Mouse (Mus musculus) myocyte (in vitro differentiated cells): ENCODE measurements around the gene Acsm5. TPM values are rescaled to one million over a fixed set of nuclear protein-coding genes. Genes with fewer than 3 reads are reported as not detected.

Experiments
- H3K27me3 ChIP-seq: one replicate; pipeline ENCODE4 v1.6.1; 2011; ENCODE audit not compliant: control insufficient read depth, insufficient read depth, insufficient read length
- H3K36me3 ChIP-seq: one replicate; pipeline ENCODE4 v1.6.1; 2011; ENCODE audit not compliant: control insufficient read depth, insufficient read depth
- H3K4me2 ChIP-seq: one replicate; pipeline ENCODE4 v1.6.1; 2011; ENCODE audit warnings: low read depth, control low read depth
- H3K4me3 ChIP-seq: one replicate; pipeline ENCODE4 v1.5.1; 2011; ENCODE audit warnings: mild to moderate bottlenecking, control low read depth, moderate library complexity
- H3K79me2 ChIP-seq: one replicate; pipeline ENCODE4 v1.6.1; 2011; ENCODE audit not compliant: control insufficient read depth, insufficient read depth
- H3ac ChIP-seq: one replicate; pipeline ENCODE4 v1.6.1; 2011; ENCODE audit not compliant: control insufficient read depth, insufficient read length
- CEBPB ChIP-seq: IDR thresholded peaks from 2 replicates; pipeline ENCODE4 v1.6.1; 2011; ENCODE audit warnings: mild to moderate bottlenecking, moderate library complexity; ENCODE audit not compliant: poor library complexity, insufficient read depth, severe bottlenecking
- E2F4 ChIP-seq: IDR thresholded peaks from one replicate; pipeline ENCODE4 v1.6.1; 2011; ENCODE audit warnings: mild to moderate bottlenecking, control low read depth, moderate library complexity; ENCODE audit not compliant: insufficient read depth
- MAX ChIP-seq: IDR thresholded peaks from one replicate; pipeline ENCODE4 v1.6.1; 2011; ENCODE audit warnings: low read depth, mild to moderate bottlenecking, control low read depth
- MYOD1 ChIP-seq, 3 experiments: IDR thresholded peaks; one replicate each; pipeline ENCODE4 v1.6.1; 2011; ENCODE audit warnings: control low read depth in 2 of 3, low read depth in 2 of 3, mild to moderate bottlenecking in 2 of 3, moderate library complexity in 1 of 3; ENCODE audit not compliant: insufficient read length in 2 of 3, control insufficient read depth in 1 of 3
- MYOG ChIP-seq, 3 experiments: IDR thresholded peaks; one replicate each; pipeline ENCODE4 v1.6.1; 2011; ENCODE audit warnings: control low read depth in 2 of 3, low read depth in 2 of 3, mild to moderate bottlenecking in 2 of 3; ENCODE audit not compliant: insufficient read length in 2 of 3, control insufficient read depth in 1 of 3, insufficient read depth in 1 of 3
- POLR2A ChIP-seq: IDR thresholded peaks from one replicate; pipeline ENCODE4 v1.6.1; 2011; ENCODE audit warnings: low read depth, mild to moderate bottlenecking, control low read depth, moderate library complexity; ENCODE audit not compliant: insufficient read length
- POLR2AphosphoS2 ChIP-seq: IDR thresholded peaks from one replicate; pipeline ENCODE4 v1.6.1; 2011; ENCODE audit warnings: low read depth, control low read depth; ENCODE audit not compliant: insufficient read length
- REST ChIP-seq: IDR thresholded peaks from one replicate; pipeline ENCODE4 v1.6.1; 2011; ENCODE audit warnings: mild to moderate bottlenecking, control low read depth, moderate library complexity; ENCODE audit not compliant: insufficient read depth, insufficient read length
- SRF ChIP-seq: IDR thresholded peaks from one replicate; pipeline ENCODE4 v1.6.1; 2011; ENCODE audit warnings: low read depth; ENCODE audit not compliant: control insufficient read depth, insufficient read length
- TCF12 ChIP-seq: IDR thresholded peaks from one replicate; pipeline ENCODE4 v1.6.1; 2011; ENCODE audit warnings: mild to moderate bottlenecking, control low read depth; ENCODE audit not compliant: poor library complexity, insufficient read depth, severe bottlenecking
- TCF3 ChIP-seq: IDR thresholded peaks from one replicate; pipeline ENCODE4 v1.6.1; 2011; ENCODE audit warnings: low read depth, control low read depth; ENCODE audit not compliant: insufficient read length
- USF1 ChIP-seq: IDR thresholded peaks from one replicate; pipeline ENCODE4 v1.6.1; 2011; ENCODE audit warnings: low read depth, mild to moderate bottlenecking, control low read depth, moderate library complexity
- polyA plus RNA-seq: library from polyadenylated mRNA; unstranded; fragments of >200 nt; fragmentation: generic; extraction: Trizol; gene quantifications from one replicate; pipeline ENCODE4 v1.2.1, GENCODE M21; 2012; ENCODE audit warnings: missing spikeins

The Acsm5 gene
- polyA plus RNA-seq, 1 experiment, result not detected

DNA sequence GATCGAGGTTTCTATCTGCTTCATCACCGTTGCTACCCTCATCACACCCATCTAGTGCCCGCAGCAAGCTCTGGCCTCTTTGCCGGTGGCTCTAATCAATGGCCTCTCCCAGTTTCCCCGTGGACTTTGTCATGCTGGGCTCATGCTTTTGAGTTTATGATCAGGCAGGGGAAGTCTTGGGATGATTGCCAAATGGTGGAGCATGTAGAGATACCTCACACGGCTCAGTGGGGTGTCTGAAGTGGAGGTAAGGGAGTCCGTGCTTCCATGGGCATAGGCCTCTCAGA is 3.0 kb upstream of the Acsm5 start:
- H3K27me3 ChIP-seq, result no peaks in the 10 kb centered on the region
- no peaks in the 10 kb centered on the region for H3K79me2 ChIP-seq
- no peak overlapping the region for H3ac ChIP-seq
- H3K4me2 ChIP-seq, result no peak overlapping the region
- H3K36me3 ChIP-seq, result no peaks in the 10 kb centered on the region
- no peak for TF ChIP-seq MYOD1 (IDR thresholded peaks at IDR 0.05; ENCODE audit: control insufficient read depth in 1 of 3, insufficient read length in 2 of 3, low read depth in 2 of 3)
- TF ChIP-seq SRF, result no peak
- no peak for TF ChIP-seq USF1
- no peak for TF ChIP-seq TCF3
- TF ChIP-seq MAX, result no peak
- no peak for TF ChIP-seq CEBPB
- no peak for TF ChIP-seq MYOG (IDR thresholded peaks at IDR 0.05; ENCODE audit: control insufficient read depth in 1 of 3, insufficient read depth in 1 of 3, insufficient read length in 2 of 3, low read depth in 2 of 3)
- no peak for TF ChIP-seq E2F4
- no peak for TF ChIP-seq POLR2A
- TF ChIP-seq POLR2AphosphoS2, result no peak
- no peak for TF ChIP-seq REST
- TF ChIP-seq TCF12, result no peak
- no peak overlapping the region for H3K4me3 ChIP-seq

DNA sequence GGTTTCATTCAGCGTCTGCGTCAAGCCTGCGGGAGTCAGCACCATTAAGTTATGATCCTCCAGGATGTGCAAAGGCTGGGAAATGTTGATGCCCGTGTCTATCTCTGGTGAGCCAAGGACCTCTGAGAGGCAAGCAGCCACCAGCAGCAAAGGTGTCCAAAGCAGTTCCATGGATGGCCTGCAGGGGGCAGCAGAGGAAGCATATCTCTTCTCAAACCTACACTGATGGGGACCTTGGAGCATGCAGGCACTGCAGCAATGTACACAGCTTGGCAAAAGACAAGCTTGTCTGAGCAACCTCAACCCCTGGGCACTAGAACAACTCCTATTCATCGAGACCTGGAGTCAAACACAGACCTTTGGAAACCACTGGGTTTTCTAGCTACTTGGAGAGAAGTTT is 391 bp downstream of the Acsm5 start:
- Histone ChIP-seq H3K36me3 (no peaks in the 10 kb centered on the region), H3K4me3 (no peak overlapping the region), H3K4me2 (no peak overlapping the region), H3ac (no peak overlapping the region), H3K79me2 (no peaks in the 10 kb centered on the region), H3K27me3 (no peaks in the 10 kb centered on the region)
- TF ChIP-seq REST, result no peak
- TF ChIP-seq SRF, result no peak
- TF ChIP-seq E2F4, result no peak
- no peak for TF ChIP-seq TCF12
- no peak for TF ChIP-seq MAX
- TF ChIP-seq CEBPB, result no peak
- TF ChIP-seq POLR2A, result no peak
- no peak for TF ChIP-seq MYOG (IDR thresholded peaks at IDR 0.05; ENCODE audit: control insufficient read depth in 1 of 3, insufficient read depth in 1 of 3, insufficient read length in 2 of 3, low read depth in 2 of 3)
- no peak for TF ChIP-seq TCF3
- TF ChIP-seq USF1, result no peak
- TF ChIP-seq POLR2AphosphoS2, result no peak
- no peak for TF ChIP-seq MYOD1 (IDR thresholded peaks at IDR 0.05; ENCODE audit: control insufficient read depth in 1 of 3, insufficient read length in 2 of 3, low read depth in 2 of 3)

DNA sequence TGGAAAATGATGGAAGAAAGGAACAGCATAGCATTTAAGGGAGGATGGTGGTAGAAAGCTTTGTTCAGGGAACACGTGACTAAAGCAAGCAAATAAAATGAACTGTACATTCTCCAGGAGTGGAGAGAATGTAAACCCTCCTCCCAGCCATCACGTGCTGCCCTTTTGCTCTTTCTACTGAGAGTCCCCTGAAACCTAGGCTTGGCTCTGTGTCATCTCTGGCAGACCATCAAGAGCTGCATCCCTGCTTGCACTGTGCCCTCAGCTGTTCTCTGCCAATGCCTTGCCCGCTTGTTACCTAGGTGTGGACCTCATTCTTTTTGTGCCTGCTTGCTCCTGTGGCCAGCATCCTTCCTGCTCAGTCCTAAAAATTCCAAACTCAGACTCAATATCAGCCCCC is 2.6 kb downstream of the Acsm5 start:
- Histone ChIP-seq H3K4me2 (no peak overlapping the region), H3ac (no peak overlapping the region), H3K79me2 (no peaks in the 10 kb centered on the region), H3K27me3 (no peaks in the 10 kb centered on the region), H3K4me3 (no peak overlapping the region), H3K36me3 (no peaks in the 10 kb centered on the region)
- TF ChIP-seq CEBPB (no peak), REST (no peak), TCF12 (no peak), POLR2AphosphoS2 (no peak), E2F4 (no peak), MYOG (IDR thresholded peaks at IDR 0.05; ENCODE audit: control insufficient read depth in 1 of 3, insufficient read depth in 1 of 3, insufficient read length in 2 of 3, low read depth in 2 of 3) (no peak), MYOD1 (IDR thresholded peaks at IDR 0.05; ENCODE audit: control insufficient read depth in 1 of 3, insufficient read length in 2 of 3, low read depth in 2 of 3) (no peak), MAX (no peak)

DNA sequence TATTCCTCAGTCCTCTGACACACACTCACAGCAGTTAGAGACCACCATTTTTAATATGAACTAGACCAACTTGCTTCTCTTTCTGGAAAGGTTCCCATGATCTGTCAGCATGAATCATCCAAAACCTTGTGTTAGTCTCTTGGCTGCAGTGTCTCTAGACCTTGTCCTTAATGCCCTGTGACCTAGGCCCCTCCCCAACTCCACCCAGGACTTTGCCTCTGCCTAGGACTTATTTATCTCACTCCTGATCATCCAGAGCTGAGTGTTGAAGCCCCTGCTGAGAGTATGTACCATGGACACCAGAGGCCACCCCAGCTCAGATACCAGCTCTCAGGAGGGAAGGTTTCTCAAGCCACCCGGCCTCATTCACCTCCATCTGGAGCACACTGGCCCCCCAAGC is 3.1 kb downstream of the Acsm5 start:
- H3K4me2 ChIP-seq, result no peak overlapping the region
- TF ChIP-seq USF1 (no peak), TCF12 (no peak), CEBPB (no peak), MYOG (IDR thresholded peaks at IDR 0.05; ENCODE audit: control insufficient read depth in 1 of 3, insufficient read depth in 1 of 3, insufficient read length in 2 of 3, low read depth in 2 of 3) (no peak), E2F4 (no peak), TCF3 (no peak)
- H3K4me3 ChIP-seq, result no peak overlapping the region
- H3K36me3 ChIP-seq, result no peaks in the 10 kb centered on the region
- no peak overlapping the region for H3ac ChIP-seq
- no peaks in the 10 kb centered on the region for H3K27me3 ChIP-seq
- H3K79me2 ChIP-seq, result no peaks in the 10 kb centered on the region

DNA sequence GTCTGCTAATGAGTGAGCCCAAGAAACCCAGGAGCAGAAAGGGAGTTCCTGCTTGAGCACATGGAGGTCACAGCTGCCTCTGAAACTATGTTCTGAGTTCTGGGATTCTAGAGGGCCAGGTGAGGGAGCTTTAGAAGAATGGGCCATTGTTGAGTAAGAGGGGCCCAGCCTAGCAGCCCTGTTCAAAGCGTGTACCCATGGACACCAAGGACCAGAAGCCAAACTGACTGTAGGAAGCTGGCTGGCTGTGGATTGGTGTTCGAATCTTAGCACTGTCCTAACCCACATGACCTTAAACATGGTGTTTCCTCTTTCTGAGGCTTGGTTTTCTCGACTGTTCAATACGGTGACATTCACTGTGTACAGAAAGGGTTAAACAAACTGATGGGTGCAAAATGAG is 4.1 kb downstream of the Acsm5 start, which contains the start of gene Pdilt:
TSS of gene Pdilt (minus strand) at position 101 of the 400 bp plus-strand sequence.
- no peak within 1 kb of the TSS for H3K4me3 ChIP-seq
- TF ChIP-seq TCF3 (no peak), POLR2AphosphoS2 (no peak), CEBPB (no peak), MYOD1 (IDR thresholded peaks at IDR 0.05; ENCODE audit: control insufficient read depth in 1 of 3, insufficient read length in 2 of 3, low read depth in 2 of 3) (no peak)
- H3K27me3 ChIP-seq, result no peaks in the 10 kb centered on the region
- no peaks in the 10 kb centered on the region for H3K36me3 ChIP-seq
- H3K79me2 ChIP-seq, result no peaks in the 10 kb centered on the region
- H3ac ChIP-seq, result no peak within 1 kb of the TSS
- H3K4me2 ChIP-seq, result no peak within 1 kb of the TSS
